ENCODE assay signal across 8 mouse cellular contexts in genomic region chr9:61409046-61409445, GRCm38 (mm10). TPM values are rescaled to one million over a fixed set of nuclear protein-coding genes. Genes with fewer than 3 reads are reported as not detected.
DNase-seq lines count a peak whose midpoint lies in the region.
"Had no signal": no experiment of that assay in that cellular context is flagged by ENCODE, and none has a peak within 500 bp of the region (broad histone marks: within the 10 kb centered on the region; RNA-seq: fewer than 3 reads in every experiment).

No protein-coding gene starts in this region.

- peak; percentile 82 for DNase-seq in left cerebral cortex, postnatal 4 days
- no peak for DNase-seq in left cerebral cortex, postnatal 36 days (ENCODE audit: low spot score in 2 of 2)
- DNase-seq in brain, adult 2 months (ENCODE audit: low read depth, low spot score), result peak; percentile 63
- peak; percentile 39 for DNase-seq in cerebellum, adult 9-11 months
- peak; percentile 66 for DNase-seq in kidney, postnatal 14 days
- DNase-seq in testis, postnatal 14 days (ENCODE audit: low spot score), result no peak
- DNase-seq in gastrocnemius, postnatal 36 days, result no peak
- DNase-seq: spleen, adult 18-20 months had no signal

- intact Hi-C loops in left cerebral cortex, postnatal 4 days (cut with DNase I), result no loop called here
- intact Hi-C loops in left cerebral cortex, postnatal 36 days (cut with DNase I), result no loop called here
- intact Hi-C loops in gastrocnemius, postnatal 36 days (cut with DNase I), result no loop called here

RNA-seq across cellular contexts. Expression of gene Tle3, which starts 36.9 kb away (rescaled TPM):
- total RNA-seq in left cerebral cortex, postnatal 4 days (2021), result 100 to 1,000 TPM; 102 to 112 TPM
- 10 to 100 TPM; 57.6 to 67.1 TPM for total RNA-seq in left cerebral cortex, postnatal 36 days (2021)
- 1 to 10 TPM; 6.3 to 7.0 TPM for total RNA-seq in gastrocnemius, postnatal 36 days (2021)

Comparison
In these comparisons a context has a peak if more than half of its experiments do, and no peak if none do; other contexts are left out.
1. DNase-seq: peak in left cerebral cortex, postnatal 4 days (single experiment), brain, adult 2 months (single experiment), cerebellum, adult 9-11 months (single experiment) and kidney, postnatal 14 days (single experiment); none in left cerebral cortex, postnatal 36 days (0 of 2), testis, postnatal 14 days (single experiment) and gastrocnemius, postnatal 36 days (0 of 2).
2. RNA of gene Tle3, which starts 36.9 kb away (total RNA-seq): 102 to 112 TPM in left cerebral cortex, postnatal 4 days and 57.6 to 67.1 TPM in left cerebral cortex, postnatal 36 days; 6.3 to 7.0 TPM in gastrocnemius, postnatal 36 days; every median in the first group is over 4 times any median in the second.